Mouse (Mus musculus): ENCODE data around the gene Zic3. TPM values are rescaled to one million over a fixed set of nuclear protein-coding genes. Genes with fewer than 3 reads are reported as not detected.

Gene Zic3
- total RNA-seq (2014; rRNA removed; ENCODE audit: low replicate concordance) (not detected in 2 replicates), polyA plus RNA-seq (2015; fragmentation: Nextera tagmentation; extraction: Ambion mirVana) (0.04 TPM in 1 of 2 replicates, not detected in the other)

DNA sequence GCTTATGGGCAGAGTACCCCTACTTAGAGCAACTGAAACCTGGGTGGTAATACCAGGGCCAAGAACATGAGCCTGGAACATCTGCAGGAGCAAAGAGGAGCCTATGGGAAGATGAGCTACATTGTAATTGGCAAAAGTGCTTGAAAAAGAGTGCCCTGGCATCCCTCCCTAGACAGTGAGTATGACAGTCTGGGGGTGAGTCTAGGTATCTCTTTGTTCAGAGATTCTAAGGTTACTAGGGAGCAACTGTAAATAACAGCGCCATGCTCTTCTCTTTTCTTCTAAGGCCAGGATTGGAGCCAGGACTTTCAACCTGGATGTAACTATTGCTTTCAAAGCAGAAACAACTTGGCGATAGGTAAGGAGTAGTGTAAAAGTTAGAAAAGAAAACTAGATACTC, at the start of gene Zic3:
TSS of gene Zic3 (plus strand) at position 301 of the 400 bp plus-strand sequence.
- no peak for DNase-seq (ENCODE audit: low spot score)
- no peak for TF ChIP-seq EP300 (IDR thresholded peaks at IDR 0.05; ENCODE audit: low read depth)
- TF ChIP-seq CTCF (IDR thresholded peaks at IDR 0.05; ENCODE audit: low read depth), result no peak
- Histone ChIP-seq H3K36me3 (replicated peaks; ENCODE audit: control insufficient read depth, insufficient read depth, low read length) (no peaks in the 10 kb centered on the region), H3K4me2 (ENCODE audit: low read depth, low read length) (no peak within 1 kb of the TSS), H3K27ac (ENCODE audit: low read depth) (no peak within 1 kb of the TSS), H3K4me3 (ENCODE audit: low read depth, low read length) (no peak within 1 kb of the TSS), H3K9me3 (replicated peaks; ENCODE audit: control insufficient read depth, low read length) (no peaks in the 10 kb centered on the region), H3K9ac (replicated peaks; ENCODE audit: low read depth, low read length) (no peak within 1 kb of the TSS), H3K4me1 (ENCODE audit: control insufficient read depth, insufficient read depth) (no peaks in the 10 kb centered on the region), H3K27me3 (ENCODE audit: control insufficient read depth, insufficient read depth, low read length) (peaks cover 75% of the 10 kb centered on the region)
- no peak for ATAC-seq (ENCODE audit: insufficient read depth, low read depth)
- 79% methylated on average over 2 of the region's 2 CpGs for WGBS

DNA sequence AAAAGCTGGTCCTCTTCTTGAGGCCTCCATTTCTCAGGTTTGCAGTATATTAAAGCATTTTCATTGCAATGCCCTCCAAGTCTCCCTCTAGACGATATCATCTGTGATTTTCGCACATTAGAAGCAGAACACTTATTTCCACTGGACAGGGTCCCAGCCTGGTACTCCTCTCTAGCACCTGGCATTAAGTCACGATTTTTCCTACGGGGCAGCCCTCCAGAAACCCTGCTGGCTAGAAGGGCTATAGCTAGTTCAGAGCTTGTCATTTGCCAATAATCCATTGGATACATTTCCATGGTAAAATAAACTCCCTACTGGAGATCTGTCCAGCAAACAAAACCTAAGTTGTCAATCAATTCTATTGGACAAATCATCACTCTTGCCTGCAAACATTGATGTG, 40.1 kb upstream of the Zic3 start:
- H3K4me2 ChIP-seq (ENCODE audit: low read depth, low read length), result no peak overlapping the region
- H3K36me3 ChIP-seq (replicated peaks; ENCODE audit: control insufficient read depth, insufficient read depth, low read length), result no peaks in the 10 kb centered on the region
- H3K9ac ChIP-seq (replicated peaks; ENCODE audit: low read depth, low read length), result no peak overlapping the region
- no peak overlapping the region for H3K4me3 ChIP-seq (ENCODE audit: low read depth, low read length)
- no peak overlapping the region for H3K27ac ChIP-seq (ENCODE audit: low read depth)
- H3K9me3 ChIP-seq (replicated peaks; ENCODE audit: control insufficient read depth, low read length), result no peaks in the 10 kb centered on the region
- H3K27me3 ChIP-seq (ENCODE audit: control insufficient read depth, insufficient read depth, low read length), result no peaks in the 10 kb centered on the region
- H3K4me1 ChIP-seq (ENCODE audit: control insufficient read depth, insufficient read depth), result no peaks in the 10 kb centered on the region
- TF ChIP-seq EP300 (IDR thresholded peaks at IDR 0.05; ENCODE audit: low read depth) (no peak), CTCF (IDR thresholded peaks at IDR 0.05; ENCODE audit: low read depth) (no peak)
- DNase-seq (ENCODE audit: low spot score) (no peak), ATAC-seq (ENCODE audit: insufficient read depth, low read depth) (no peak)
- whole genome bisulfite sequencing, result 59% methylated on average over 4 of the region's 4 CpGs

GRCm38 (mm10) chrX:57987455-57988109, 34.9 kb upstream of the Zic3 start:
- Histone ChIP-seq H3K27me3 (ENCODE audit: control insufficient read depth, insufficient read depth, low read length) (no peaks in the 10 kb centered on the region), H3K4me2 (ENCODE audit: low read depth, low read length) (no peak overlapping the region), H3K27ac (ENCODE audit: low read depth) (no peak overlapping the region), H3K9me3 (replicated peaks; ENCODE audit: control insufficient read depth, low read length) (no peaks in the 10 kb centered on the region), H3K4me1 (ENCODE audit: control insufficient read depth, insufficient read depth) (no peaks in the 10 kb centered on the region), H3K36me3 (replicated peaks; ENCODE audit: control insufficient read depth, insufficient read depth, low read length) (no peaks in the 10 kb centered on the region), H3K9ac (replicated peaks; ENCODE audit: low read depth, low read length) (no peak overlapping the region), H3K4me3 (ENCODE audit: low read depth, low read length) (no peak overlapping the region)
- ATAC-seq (ENCODE audit: insufficient read depth, low read depth) (no peak), DNase-seq (ENCODE audit: low spot score) (no peak)
- TF ChIP-seq CTCF (IDR thresholded peaks at IDR 0.05; ENCODE audit: low read depth) (no peak), EP300 (IDR thresholded peaks at IDR 0.05; ENCODE audit: low read depth) (no peak)
- WGBS, result 62% methylated on average over 10 of the region's 10 CpGs

DNA sequence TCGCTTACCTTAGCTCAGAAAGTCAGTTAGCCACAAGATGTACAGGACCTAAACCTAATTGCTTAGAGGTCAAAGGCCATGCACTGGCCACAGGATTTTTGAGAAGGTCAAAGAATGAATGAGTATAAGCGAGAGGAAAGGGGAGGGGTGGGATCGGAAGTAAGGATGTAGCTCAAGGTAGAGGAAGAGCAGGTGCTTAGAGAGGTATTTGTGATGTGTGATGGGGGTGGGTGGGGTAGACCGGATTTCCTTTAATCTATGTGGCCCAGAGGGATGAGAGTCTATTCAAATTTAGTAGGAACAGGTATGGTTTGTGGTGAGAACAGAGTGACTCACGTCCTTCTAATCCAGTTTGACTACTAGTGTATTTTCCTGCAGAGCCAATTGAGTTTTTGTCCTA, 9.1 kb upstream of the Zic3 start:
- WGBS, result 67% methylated on average over 5 of the region's 5 CpGs
- Histone ChIP-seq H3K4me3 (ENCODE audit: low read depth, low read length) (no peak overlapping the region), H3K9me3 (replicated peaks; ENCODE audit: control insufficient read depth, low read length) (no peaks in the 10 kb centered on the region), H3K4me2 (ENCODE audit: low read depth, low read length) (no peak overlapping the region), H3K4me1 (ENCODE audit: control insufficient read depth, insufficient read depth) (no peaks in the 10 kb centered on the region), H3K9ac (replicated peaks; ENCODE audit: low read depth, low read length) (no peak overlapping the region), H3K27ac (ENCODE audit: low read depth) (no peak overlapping the region), H3K27me3 (ENCODE audit: control insufficient read depth, insufficient read depth, low read length) (peaks cover 52% of the 10 kb centered on the region), H3K36me3 (replicated peaks; ENCODE audit: control insufficient read depth, insufficient read depth, low read length) (no peaks in the 10 kb centered on the region)
- no peak for DNase-seq (ENCODE audit: low spot score)
- no peak for ATAC-seq (ENCODE audit: insufficient read depth, low read depth)
- TF ChIP-seq EP300 (IDR thresholded peaks at IDR 0.05; ENCODE audit: low read depth) (no peak), CTCF (IDR thresholded peaks at IDR 0.05; ENCODE audit: low read depth) (no peak)

DNA sequence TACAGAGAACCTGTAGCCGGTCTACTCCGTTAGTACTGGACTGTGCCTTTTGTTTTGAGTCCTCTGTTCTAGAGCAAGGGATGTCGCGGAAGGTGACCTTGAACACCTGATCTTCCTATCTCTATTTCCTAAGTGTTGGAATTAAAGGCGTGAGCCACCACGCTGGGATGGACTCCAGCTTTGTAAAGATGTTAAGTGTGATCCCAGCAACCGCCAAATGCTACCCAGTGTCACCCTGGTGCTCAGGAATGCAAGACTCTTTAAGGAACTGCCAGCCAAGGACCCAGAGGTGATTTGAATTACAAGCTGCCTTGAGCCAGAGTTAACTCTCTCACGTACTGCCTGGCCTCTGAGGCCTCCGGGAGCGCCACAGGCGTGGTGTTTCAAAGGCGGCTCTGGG, 8.4 kb upstream of the Zic3 start:
- WGBS, result 19% methylated on average over 12 of the region's 12 CpGs
- Histone ChIP-seq H3K36me3 (replicated peaks; ENCODE audit: control insufficient read depth, insufficient read depth, low read length) (no peaks in the 10 kb centered on the region), H3K27ac (ENCODE audit: low read depth) (no peak overlapping the region), H3K4me2 (ENCODE audit: low read depth, low read length) (no peak overlapping the region), H3K9ac (replicated peaks; ENCODE audit: low read depth, low read length) (no peak overlapping the region), H3K4me3 (ENCODE audit: low read depth, low read length) (no peak overlapping the region), H3K9me3 (replicated peaks; ENCODE audit: control insufficient read depth, low read length) (no peaks in the 10 kb centered on the region), H3K27me3 (ENCODE audit: control insufficient read depth, insufficient read depth, low read length) (peaks cover 59% of the 10 kb centered on the region), H3K4me1 (ENCODE audit: control insufficient read depth, insufficient read depth) (no peaks in the 10 kb centered on the region)
- DNase-seq (ENCODE audit: low spot score), result no peak
- no peak for ATAC-seq (ENCODE audit: insufficient read depth, low read depth)
- no peak for TF ChIP-seq EP300 (IDR thresholded peaks at IDR 0.05; ENCODE audit: low read depth)
- TF ChIP-seq CTCF (IDR thresholded peaks at IDR 0.05; ENCODE audit: low read depth), result no peak

DNA sequence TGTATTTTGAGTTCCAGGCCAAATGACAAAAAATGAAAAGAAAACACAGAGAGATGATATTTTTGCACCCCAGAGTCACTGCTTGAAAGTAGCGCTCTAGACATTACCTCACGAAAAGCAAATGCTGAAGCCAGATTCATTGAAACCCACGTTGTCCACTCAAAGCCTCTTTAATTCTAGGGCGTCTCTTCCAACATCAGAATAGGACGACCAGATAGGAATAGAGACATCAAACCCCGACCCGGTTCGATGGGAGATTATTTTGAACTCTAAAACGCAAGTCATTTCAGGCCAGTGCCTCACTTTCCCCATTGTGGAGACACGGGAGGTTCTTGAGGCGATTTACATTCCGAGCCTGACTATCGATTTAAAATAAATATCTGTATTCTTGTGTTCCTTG, 7.7 kb upstream of the Zic3 start:
- no peak overlapping the region for H3K9ac ChIP-seq (replicated peaks; ENCODE audit: low read depth, low read length)
- no peak for TF ChIP-seq EP300 (IDR thresholded peaks at IDR 0.05; ENCODE audit: low read depth)
- TF ChIP-seq CTCF (IDR thresholded peaks at IDR 0.05; ENCODE audit: low read depth), result no peak
- H3K4me2 ChIP-seq (ENCODE audit: low read depth, low read length), result no peak overlapping the region
- no peaks in the 10 kb centered on the region for H3K4me1 ChIP-seq (ENCODE audit: control insufficient read depth, insufficient read depth)
- no peaks in the 10 kb centered on the region for H3K36me3 ChIP-seq (replicated peaks; ENCODE audit: control insufficient read depth, insufficient read depth, low read length)
- WGBS, result 19% methylated on average over 13 of the region's 13 CpGs
- ATAC-seq (ENCODE audit: insufficient read depth, low read depth), result no peak
- H3K9me3 ChIP-seq (replicated peaks; ENCODE audit: control insufficient read depth, low read length), result no peaks in the 10 kb centered on the region
- H3K27me3 ChIP-seq (ENCODE audit: control insufficient read depth, insufficient read depth, low read length), result peaks cover 64% of the 10 kb centered on the region
- H3K27ac ChIP-seq (ENCODE audit: low read depth), result no peak overlapping the region
- DNase-seq (ENCODE audit: low spot score), result no peak
- H3K4me3 ChIP-seq (ENCODE audit: low read depth, low read length), result no peak overlapping the region

Measured in heart, postnatal 0 days (tissue).